Mouse (Mus musculus) heart, postnatal 25 days (tissue): Measurements from ENCODE around the gene Pde3a. TPM values are rescaled to one million over a fixed set of nuclear protein-coding genes. Genes with fewer than 3 reads are reported as not detected.

ENCODE experiments used
- DNase-seq: peaks from one replicate; pipeline ENCODE4 v3.0.0; 2022; ENCODE audit warnings: low spot score
- intact Hi-C: fragments of 180-260 bp; cut with DNase I; formaldehyde crosslinking; loops from one replicate; pipeline ENCODE4 v1.15.1; 2025
- total RNA-seq, 2 experiments: library from RNA; stranded (reverse); gene quantifications; 2 replicates each; pipeline ENCODE4 v1.2.3; 2021

Gene Pde3a
- 10 to 100 TPM; 54.3 to 54.9 TPM for total RNA-seq

GRCm38 (mm10) chr6:141248691-141249584, at the start of gene Pde3a:
TSS of gene Pde3a (plus strand) at chr6:141249269.
- DNase-seq: no peak
- intact Hi-C loops: loop anchor here (5.0 kb wide), 1 partner anchor 327 kb away; no protein-coding TSS in a partner anchor

GRCm38 (mm10) chr6:141200173-141200615, 48.9 kb upstream of the Pde3a start:
- intact Hi-C loops: no loop called here
- DNase-seq: no peak

GRCm38 (mm10) chr6:141207531-141207930, 41.5 kb upstream of the Pde3a start:
- intact Hi-C loops: no loop called here
- DNase-seq: no peak

- intact Hi-C loops: no loop called here
- DNase-seq: no peak
Observed at GRCm38 (mm10) chr6:141208283-141208872, 40.7 kb upstream of the Pde3a start.

GRCm38 (mm10) chr6:141210021-141210420, 39.0 kb upstream of the Pde3a start:
- intact Hi-C loops: no loop called here
- no peak for DNase-seq

GRCm38 (mm10) chr6:141221081-141221480, 28.0 kb upstream of the Pde3a start:
- intact Hi-C loops: no loop called here
- DNase-seq: no peak

- DNase-seq: no peak
Observed at GRCm38 (mm10) chr6:141226851-141227657, 22.0 kb upstream of the Pde3a start.

GRCm38 (mm10) chr6:141227658-141228005, 21.4 kb upstream of the Pde3a start:
- DNase-seq: no peak
- intact Hi-C loops: no loop called here

More at GRCm38 (mm10) chr6:141226851-141227657, 22.0 kb upstream of the Pde3a start:
- intact Hi-C loops: no loop called here

- intact Hi-C loops: no loop called here
- no peak for DNase-seq
Observed at GRCm38 (mm10) chr6:141232756-141233382, 16.2 kb upstream of the Pde3a start.

- intact Hi-C loops: no loop called here
- DNase-seq: no peak
Observed at GRCm38 (mm10) chr6:141241809-141242208, 7.3 kb upstream of the Pde3a start.

GRCm38 (mm10) chr6:141245089-141245488, 4.0 kb upstream of the Pde3a start:
- no peak for DNase-seq
- intact Hi-C loops: loop anchor here (5.0 kb wide), 1 partner anchor 323 kb away; no protein-coding TSS in a partner anchor

GRCm38 (mm10) chr6:141246391-141246790, 2.7 kb upstream of the Pde3a start:
- DNase-seq: no peak

GRCm38 (mm10) chr6:141248081-141248480, 988 bp upstream of the Pde3a start:
- no peak for DNase-seq
- intact Hi-C loops: loop anchor here (5.0 kb wide), 1 partner anchor 326 kb away; no protein-coding TSS in a partner anchor

More at GRCm38 (mm10) chr6:141246391-141246790, 2.7 kb upstream of the Pde3a start:
- intact Hi-C loops: loop anchor here (5.0 kb wide), 1 partner anchor 324 kb away; no protein-coding TSS in a partner anchor

- DNase-seq: peak; percentile 73
- intact Hi-C loops: loop anchor here (1.0 to 5.0 kb wide), 3 partner anchors 59 to 327 kb away; no protein-coding TSS in a partner anchor
Observed at GRCm38 (mm10) chr6:141249585-141250295, 671 bp downstream of the Pde3a start.

- intact Hi-C loops: loop anchor here (1.0 to 2.0 kb wide), 2 partner anchors 59 to 197 kb away; no protein-coding TSS in a partner anchor
- peak; percentile 17 for DNase-seq
Observed at GRCm38 (mm10) chr6:141250296-141250629, 1.2 kb downstream of the Pde3a start.

GRCm38 (mm10) chr6:141250984-141251383, 1.9 kb downstream of the Pde3a start:
- intact Hi-C loops: loop anchor here (1.0 to 2.0 kb wide), 2 partner anchors 58 to 196 kb away; no protein-coding TSS in a partner anchor
- no peak for DNase-seq

- no peak for DNase-seq
- intact Hi-C loops: no loop called here
Observed at GRCm38 (mm10) chr6:141252520-141252919, 3.5 kb downstream of the Pde3a start.

GRCm38 (mm10) chr6:141254956-141255355, 5.9 kb downstream of the Pde3a start:
- no peak for DNase-seq
- intact Hi-C loops: no loop called here

GRCm38 (mm10) chr6:141256896-141257295, 7.8 kb downstream of the Pde3a start:
- intact Hi-C loops: no loop called here
- DNase-seq: no peak
